Mouse (Mus musculus) granulocyte monocyte progenitor cell, adult 5-6 weeks (primary cell): ENCODE data around the gene Vmn1r74. TPM values are rescaled to one million over a fixed set of nuclear protein-coding genes. Genes with fewer than 3 reads are reported as not detected.
"Not testable (repeated sequence)": the region's sequence is repeated elsewhere in the genome, so short reads cannot be mapped to it uniquely, and the experiment has no call there.

ENCODE experiments used
- ATAC-seq: replicated peaks from 2 replicates; pipeline ENCODE4 v1.8.0; 2016; ENCODE audit warnings: mild to moderate bottlenecking, moderate TSS enrichment, inconsistent platforms; ENCODE audit not compliant: poor library complexity, severe bottlenecking
- total RNA-seq, 2 experiments: library from RNA; stranded (forward) in 1 of 2; stranded (reverse) in 1 of 2; fragments of 200-712, 200-1000 nt in 1 of 2; fragments of >200 nt in 1 of 2; fragmentation: Nextera tagmentation in 1 of 2; gene quantifications; 2 replicates each; pipeline ENCODE4 v1.2.3; 2014 to 2017

Gene Vmn1r74
- not detected in 2 replicates for total RNA-seq (2014; fragmentation: Nextera tagmentation)
- total RNA-seq (2017), result not detected in 2 replicates

- no peak for ATAC-seq
Measured at GRCm38 (mm10) chr7:11833680-11834079, at the start of gene Vmn1r74. Gene Vmn1r74, plus strand, starts transcription at chr7:11833980.

DNA sequence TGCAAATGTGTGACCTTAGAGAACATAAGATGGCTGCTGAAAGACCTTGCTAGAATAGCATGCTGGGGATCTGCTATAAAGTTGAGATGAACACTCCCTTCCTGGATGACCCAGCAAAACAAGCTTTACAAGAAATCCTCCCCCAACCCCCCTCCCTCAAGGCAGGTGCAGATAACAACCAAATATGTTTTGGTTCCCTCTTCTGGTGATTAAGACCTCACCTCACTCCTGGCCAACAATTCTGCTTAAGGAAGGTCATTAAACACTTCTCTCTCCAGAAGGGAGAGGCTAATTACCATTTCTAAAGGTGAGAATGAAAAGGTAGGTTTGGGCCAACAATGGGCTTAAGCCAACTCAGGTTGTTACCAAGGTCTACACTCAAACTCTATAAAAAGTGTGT lies 20.0 kb upstream of the Vmn1r74 start:
- no peak for ATAC-seq

DNA sequence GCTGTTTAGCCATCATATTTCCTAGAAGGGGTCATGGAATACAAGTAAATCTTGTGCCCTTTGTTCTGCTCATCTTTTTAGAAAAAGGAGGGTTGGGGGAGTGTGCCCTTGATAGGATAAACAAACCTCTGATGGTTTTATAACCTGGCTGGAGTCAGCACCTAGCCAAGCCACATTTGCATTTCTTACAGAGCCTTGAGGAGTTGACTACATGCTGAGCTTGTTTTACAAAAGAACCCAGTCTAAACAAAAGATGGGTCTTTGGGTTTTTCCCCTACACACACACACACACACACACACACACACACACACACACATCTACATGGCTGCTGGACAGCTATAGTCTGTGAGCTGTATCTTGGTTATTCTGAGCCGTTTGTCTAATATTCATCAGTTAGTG lies 11.6 kb upstream of the Vmn1r74 start:
- ATAC-seq, result no peak

DNA sequence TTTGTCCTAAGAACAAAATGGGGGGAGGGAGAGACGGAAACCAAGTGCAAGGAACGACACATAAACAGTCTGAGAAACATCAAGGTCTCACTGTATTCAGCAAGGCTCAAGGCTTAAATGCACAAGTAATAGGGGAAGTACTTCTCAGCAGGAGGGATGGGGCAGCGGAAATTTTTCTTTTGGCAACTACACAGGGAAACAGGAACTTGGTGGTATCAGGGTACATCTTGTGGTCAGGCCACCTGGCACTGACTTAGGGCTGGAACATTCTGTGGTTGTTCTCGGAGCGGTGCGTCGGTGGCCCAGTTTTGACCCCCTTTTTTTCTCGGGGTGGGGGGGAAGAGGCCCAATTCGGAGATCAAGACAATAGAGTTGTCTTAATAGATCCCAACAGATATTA lies 10.5 kb upstream of the Vmn1r74 start:
- not testable (repeated sequence) for ATAC-seq

GRCm38 (mm10) chr7:11874330-11874729 lies 40.5 kb downstream of the Vmn1r74 start, which contains the start of gene Vmn1r75:
Gene Vmn1r75, plus strand, starts transcription at chr7:11874630.
- ATAC-seq, result no peak

Other genes starting within 250 kb of the Vmn1r74 start
- not detected in 2 replicates for gene Zscan4-ps3, start 224.7 kb upstream of the Vmn1r74 start, total RNA-seq (2014; fragmentation: Nextera tagmentation)
- gene Zscan4-ps3, start 224.7 kb upstream of the Vmn1r74 start, total RNA-seq (2017), result not detected in 2 replicates
- gene Vmn1r72, start 153.8 kb upstream of the Vmn1r74 start, total RNA-seq (2014; fragmentation: Nextera tagmentation), result 0.17 TPM in 1 of 2 replicates, not detected in the other
- not detected in 2 replicates for gene Vmn1r72, start 153.8 kb upstream of the Vmn1r74 start, total RNA-seq (2017)
- not detected in 2 replicates for gene Vmn1r73, start 103.7 kb upstream of the Vmn1r74 start, total RNA-seq (2014; fragmentation: Nextera tagmentation)
- not detected in 2 replicates for gene Vmn1r73, start 103.7 kb upstream of the Vmn1r74 start, total RNA-seq (2017)
- not detected in 2 replicates for gene Vmn1r75, start 40.6 kb downstream of the Vmn1r74 start, total RNA-seq (2014; fragmentation: Nextera tagmentation)
- not detected in 2 replicates for gene Vmn1r75, start 40.6 kb downstream of the Vmn1r74 start, total RNA-seq (2017)
- not detected in 2 replicates for gene Vmn1r76, start 104.2 kb downstream of the Vmn1r74 start, total RNA-seq (2014; fragmentation: Nextera tagmentation)
- gene Vmn1r76, start 104.2 kb downstream of the Vmn1r74 start, total RNA-seq (2017), result not detected in 2 replicates
- not detected in 2 replicates for gene Vmn1r77, start 202.8 kb downstream of the Vmn1r74 start, total RNA-seq (2014; fragmentation: Nextera tagmentation)
- not detected in 2 replicates for gene Vmn1r77, start 202.8 kb downstream of the Vmn1r74 start, total RNA-seq (2017)